Mouse (Mus musculus): ENCODE results near the gene Slco4a1.

Slco4a1 gene

DNA sequence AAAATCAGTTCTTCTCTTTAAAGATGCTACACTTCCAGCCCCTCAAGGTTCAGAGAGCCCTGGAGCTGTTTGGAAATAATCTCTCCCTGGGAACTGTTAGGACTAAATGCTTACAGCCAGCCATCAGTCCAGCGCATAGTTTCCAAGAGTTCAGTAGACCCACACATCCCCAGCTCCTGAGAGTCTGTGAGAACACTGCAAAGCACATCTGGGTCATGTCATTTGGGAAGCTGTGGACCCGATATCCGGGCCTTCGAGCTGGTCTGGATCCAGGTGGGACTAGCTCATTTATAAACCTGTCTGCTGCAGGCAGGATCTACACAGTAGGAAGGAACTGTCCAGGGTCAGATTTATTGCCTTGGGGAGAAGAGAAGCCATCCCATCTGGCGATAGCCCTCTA lies 54.8 kb downstream of the Slco4a1 start:
- DNase-seq: no peak

DNA sequence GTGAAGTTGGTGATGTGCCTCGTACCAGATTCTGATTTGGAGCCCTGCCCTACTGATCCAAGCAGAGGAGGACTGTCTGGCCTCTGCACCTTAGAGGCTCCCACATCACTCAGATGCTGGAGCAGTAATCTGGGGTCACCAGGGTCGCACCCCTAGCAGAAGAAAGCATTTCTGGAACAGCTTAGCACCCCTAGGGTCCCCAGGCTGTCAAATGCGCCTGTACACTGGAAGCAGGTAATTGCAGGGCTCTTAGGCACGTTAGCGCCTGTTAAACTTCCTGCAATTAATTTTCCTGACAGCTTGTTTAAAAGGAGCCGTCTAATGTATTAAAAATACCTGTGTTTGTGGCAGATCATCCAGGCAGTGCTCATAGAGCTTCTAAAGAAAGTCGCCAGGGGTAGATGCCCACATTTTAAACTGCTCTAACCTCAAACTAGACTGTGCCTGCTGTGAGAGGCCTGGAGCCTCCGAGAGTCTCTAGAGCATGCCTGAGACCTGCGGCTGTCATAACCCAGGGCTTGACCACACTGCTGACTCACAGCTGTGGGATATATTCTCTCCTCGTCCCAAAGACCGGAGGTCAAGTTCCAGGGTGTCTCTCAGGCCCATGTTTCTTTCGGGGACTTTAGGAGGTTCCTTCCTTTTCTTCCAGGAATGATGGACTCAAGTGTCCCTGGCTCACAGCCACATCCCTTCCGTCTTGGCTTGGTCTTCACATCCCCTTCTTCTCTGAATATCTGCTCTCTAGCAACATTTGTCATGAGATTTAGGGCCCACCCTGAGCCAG lies 56.0 kb downstream of the Slco4a1 start:
- DNase-seq: no peak

DNA sequence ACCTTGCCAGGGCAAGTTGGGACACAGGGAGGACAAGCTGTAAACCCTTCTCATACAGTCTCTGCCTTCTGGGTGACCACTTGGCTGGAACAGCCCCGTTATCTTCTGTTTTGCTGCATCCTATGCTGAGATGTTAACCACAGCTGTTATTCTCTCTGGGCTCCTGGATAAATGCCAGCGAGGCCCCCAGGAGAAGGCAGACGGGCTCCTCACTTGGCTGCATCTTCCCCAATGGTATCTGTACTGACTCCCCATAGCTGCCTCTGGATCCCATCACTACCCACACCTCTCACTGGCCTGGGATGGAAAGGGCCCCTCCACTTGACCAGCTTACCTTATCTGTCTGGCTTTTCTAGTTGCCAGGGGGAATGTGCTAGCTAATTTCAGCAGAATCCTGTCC lies 57.0 kb downstream of the Slco4a1 start:
- no peak for DNase-seq

DNA sequence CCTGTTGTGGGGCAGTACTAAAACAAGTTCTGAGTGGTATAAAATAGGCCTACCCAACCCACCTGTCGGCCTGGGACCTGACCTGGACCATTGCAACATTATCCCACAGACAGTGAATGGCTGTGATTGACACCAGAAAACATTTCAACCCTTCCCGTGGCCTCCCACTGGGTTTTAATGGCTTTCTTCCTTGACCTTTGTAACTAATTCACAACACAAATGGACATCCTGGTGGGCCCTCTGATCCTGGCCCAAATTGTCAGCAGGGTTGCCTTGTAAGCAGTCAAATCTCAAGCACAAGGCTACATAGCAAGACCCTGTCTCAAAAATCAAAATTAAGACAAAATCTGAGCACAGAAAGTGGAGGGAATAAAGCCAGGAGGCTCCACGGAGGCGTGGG lies 57.8 kb downstream of the Slco4a1 start:
- no peak for DNase-seq

DNA sequence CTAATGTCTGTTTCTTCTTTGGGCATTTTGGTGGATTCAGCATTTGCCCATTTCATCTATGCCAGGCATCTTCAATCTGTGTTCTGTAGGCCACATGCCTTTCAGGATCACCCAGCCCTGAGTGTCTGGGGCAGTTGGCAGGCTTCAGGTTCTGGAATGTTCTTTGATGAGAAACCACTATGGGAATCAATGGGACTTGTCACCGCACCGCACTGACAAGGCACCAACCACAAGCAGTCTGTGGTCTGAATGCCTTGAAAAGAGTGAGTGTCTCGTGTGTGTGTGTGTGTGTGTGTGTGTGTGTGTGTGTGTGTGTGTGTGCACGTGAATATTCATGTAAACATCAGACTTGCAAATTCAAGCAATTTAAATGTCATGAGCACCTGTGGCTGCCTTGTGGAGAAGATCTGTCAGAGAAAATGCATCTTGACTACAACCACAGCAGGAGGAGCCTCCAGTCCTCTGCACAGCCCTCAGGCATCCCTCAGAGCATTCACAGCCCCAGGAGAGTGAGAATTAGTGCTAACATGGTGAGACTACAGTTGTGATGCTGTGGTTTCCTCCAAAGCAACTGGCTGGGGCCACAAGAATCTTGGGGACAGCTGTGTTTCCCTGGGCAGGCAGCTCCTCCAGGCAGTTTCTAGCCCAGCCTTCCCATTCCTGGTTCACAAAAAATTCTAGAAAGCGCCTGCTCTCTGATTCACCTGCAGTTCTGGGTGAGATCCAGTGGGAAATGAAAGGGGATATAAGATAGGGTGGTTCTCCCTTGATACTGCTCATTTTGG lies 65.6 kb downstream of the Slco4a1 start:
- DNase-seq: no peak

DNA sequence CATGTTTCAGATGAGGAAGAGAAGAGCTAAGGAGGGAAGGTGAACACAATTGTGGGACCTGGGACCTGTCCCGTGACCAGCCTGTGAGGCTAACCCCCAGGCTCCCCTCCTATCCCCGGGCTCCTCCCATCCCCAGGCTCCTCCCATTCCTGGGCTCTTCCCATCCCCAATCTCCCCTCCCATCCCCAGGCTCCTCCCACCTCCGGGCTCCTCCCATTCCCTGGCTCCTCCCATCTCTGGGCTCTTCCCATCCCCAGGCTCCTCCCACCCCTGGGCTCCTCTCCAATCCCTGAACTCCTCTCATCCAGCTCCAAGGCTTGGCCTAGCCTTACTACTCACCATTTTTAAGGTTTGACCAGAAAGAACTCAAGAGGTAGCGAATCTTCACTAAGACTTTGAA lies 66.8 kb downstream of the Slco4a1 start:
- no peak for DNase-seq

All from thymus, postnatal 25 days (tissue).